Mouse (Mus musculus): ENCODE data around the gene Rmi1. TPM values are rescaled to one million over a fixed set of nuclear protein-coding genes. Genes with fewer than 3 reads are reported as not detected.
"Not testable (repeated sequence)": the region's sequence is repeated elsewhere in the genome, so short reads cannot be mapped to it uniquely, and the experiment has no call there.

Rmi1 gene
- polyA plus RNA-seq (2014; fragmentation: Nextera tagmentation; extraction: Ambion mirVana) = 32.6 and 32.9 TPM in 2 replicates

GRCm38 (mm10) chr13:58402003-58402743, at the start of gene Rmi1:
Rmi1 (plus strand) TSS chr13:58402248.
- Histone ChIP-seq H3K27ac (ENCODE audit: low read depth, low read length) (peak within 1 kb of the TSS; percentile 97), H3K36me3 (ENCODE audit: control insufficient read depth, insufficient read depth, low read length) (peaks cover 12% of the 10 kb centered on the region), H3K4me2 (peak within 1 kb of the TSS; percentile 81), H3K27me3 (replicated peaks; ENCODE audit: control insufficient read depth, insufficient read depth, low read length) (no peaks in the 10 kb centered on the region), H3K4me1 (replicated peaks; ENCODE audit: control insufficient read depth, insufficient read depth, low read length) (peaks cover 10% of the 10 kb centered on the region), H3K9me3 (ENCODE audit: control insufficient read depth, low read length) (no peaks in the 10 kb centered on the region), H3K9ac (ENCODE audit: low read depth, low read length) (peak within 1 kb of the TSS; percentile 100), H3K4me3 (ENCODE audit: low read depth, low read length) (peak within 1 kb of the TSS; percentile 100)
- under 1% methylated on average over 90 of the region's 91 CpGs for WGBS
- ATAC-seq (replicated peaks; ENCODE audit: low FRiP score) (peak; percentile 92), DNase-seq (ENCODE audit: low spot score) (peak; percentile 97)

- ATAC-seq (replicated peaks; ENCODE audit: low FRiP score) (no peak), DNase-seq (ENCODE audit: low spot score) (no peak)
- no peaks in the 10 kb centered on the region for H3K4me1 ChIP-seq (replicated peaks; ENCODE audit: control insufficient read depth, insufficient read depth, low read length)
- no peak overlapping the region for H3K4me2 ChIP-seq
- no peak overlapping the region for H3K9ac ChIP-seq (ENCODE audit: low read depth, low read length)
- H3K27ac ChIP-seq (ENCODE audit: low read depth, low read length) = no peak overlapping the region
- H3K27me3 ChIP-seq (replicated peaks; ENCODE audit: control insufficient read depth, insufficient read depth, low read length) = peaks cover 3% of the 10 kb centered on the region; the same call in 1 of the 2 replicates
- no peaks in the 10 kb centered on the region for H3K9me3 ChIP-seq (ENCODE audit: control insufficient read depth, low read length)
- H3K4me3 ChIP-seq (ENCODE audit: low read depth, low read length) = no peak overlapping the region
- H3K36me3 ChIP-seq (ENCODE audit: control insufficient read depth, insufficient read depth, low read length) = no peaks in the 10 kb centered on the region
These were observed 49.1 kb upstream of the Rmi1 start for GRCm38 (mm10) chr13:58352996-58353395.

- Histone ChIP-seq H3K9me3 (ENCODE audit: control insufficient read depth, low read length) (0 out of 2 replicates have a peak, but pooled peaks cover 2% of the 10 kb centered on the region), H3K4me2 (peak within 1 kb of the TSS; percentile 99), H3K27me3 (replicated peaks; ENCODE audit: control insufficient read depth, insufficient read depth, low read length) (0 out of 2 replicates have a peak, but pooled peaks cover 3% of the 10 kb centered on the region), H3K9ac (ENCODE audit: low read depth, low read length) (peak within 1 kb of the TSS; percentile 64), H3K4me1 (replicated peaks; ENCODE audit: control insufficient read depth, insufficient read depth, low read length) (no peaks in the 10 kb centered on the region), H3K27ac (ENCODE audit: low read depth, low read length) (no peak within 1 kb of the TSS; the same call in 1 of the 2 replicates), H3K36me3 (ENCODE audit: control insufficient read depth, insufficient read depth, low read length) (no peaks in the 10 kb centered on the region), H3K4me3 (ENCODE audit: low read depth, low read length) (peak within 1 kb of the TSS; percentile 74)
- ATAC-seq (replicated peaks; ENCODE audit: low FRiP score) (peak; percentile 100), DNase-seq (ENCODE audit: low spot score) (peak; percentile 91)
- under 1% methylated on average over 75 of the region's 85 CpGs for WGBS
These were observed 43.3 kb upstream of the Rmi1 start, which contains the start of gene Kif27 for GRCm38 (mm10) chr13:58358629-58359303. Kif27 (minus strand) TSS chr13:58359122.

- WGBS = 10% methylated on average over 7 of the region's 7 CpGs
- no peak overlapping the region for H3K9ac ChIP-seq (ENCODE audit: low read depth, low read length)
These were observed 42.8 kb upstream of the Rmi1 start for GRCm38 (mm10) chr13:58359304-58359653.

DNA sequence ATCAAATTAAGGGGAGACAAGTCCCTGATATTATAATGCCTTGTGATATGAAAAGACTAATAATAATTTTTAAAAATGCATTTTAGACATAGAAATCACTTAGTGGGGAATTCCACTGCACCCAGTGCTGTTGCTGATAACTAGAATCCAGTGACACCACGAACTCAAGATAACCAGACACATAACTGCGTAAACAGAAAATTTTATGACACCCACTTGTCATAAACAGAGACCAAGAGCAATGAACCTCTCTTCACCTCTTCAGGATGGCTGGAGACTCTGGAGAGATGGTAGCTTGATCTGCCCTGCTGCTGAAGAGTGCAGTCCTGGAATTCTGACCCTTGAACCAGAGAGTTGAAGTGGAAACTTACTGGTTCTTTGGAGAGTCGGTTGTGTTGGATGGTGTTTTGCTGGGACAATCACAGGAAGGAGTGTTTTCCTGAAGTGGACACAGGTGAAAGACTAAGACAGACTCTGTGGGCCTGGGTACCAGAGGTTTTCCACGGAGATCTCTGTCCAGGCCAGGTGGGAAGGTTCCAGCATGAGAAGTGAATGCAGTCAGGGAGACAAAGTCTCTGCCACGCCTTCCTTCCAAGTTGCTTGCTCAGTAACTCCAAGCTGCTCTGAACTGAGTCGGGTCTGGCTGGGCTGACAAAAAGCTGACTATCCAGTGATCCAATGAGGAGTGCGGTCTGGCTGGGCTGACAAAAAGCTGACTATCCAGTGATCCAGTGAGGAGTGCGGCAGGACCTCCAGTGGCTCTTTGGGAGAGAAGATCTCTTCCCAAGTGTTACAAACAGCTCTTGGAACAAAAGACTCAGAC, 37.5 kb upstream of the Rmi1 start:
- ATAC-seq (replicated peaks; ENCODE audit: low FRiP score) = no peak
- no peaks in the 10 kb centered on the region for H3K27me3 ChIP-seq (replicated peaks; ENCODE audit: control insufficient read depth, insufficient read depth, low read length)
- H3K9me3 ChIP-seq (ENCODE audit: control insufficient read depth, low read length) = 0 out of 2 replicates have a peak, but pooled peaks cover 2% of the 10 kb centered on the region
- peak; percentile 28 for DNase-seq (ENCODE audit: low spot score)
- WGBS = 68% methylated on average over 8 of the region's 8 CpGs
- H3K4me2 ChIP-seq = no peak overlapping the region
- H3K9ac ChIP-seq (ENCODE audit: low read depth, low read length) = no peak overlapping the region
- no peak overlapping the region for H3K27ac ChIP-seq (ENCODE audit: low read depth, low read length)
- no peaks in the 10 kb centered on the region for H3K36me3 ChIP-seq (ENCODE audit: control insufficient read depth, insufficient read depth, low read length)
- H3K4me3 ChIP-seq (ENCODE audit: low read depth, low read length) = no peak overlapping the region
- 0 out of 2 replicates have a peak, but pooled peaks cover 2% of the 10 kb centered on the region for H3K4me1 ChIP-seq (replicated peaks; ENCODE audit: control insufficient read depth, insufficient read depth, low read length)

More at GRCm38 (mm10) chr13:58359304-58359653, 42.8 kb upstream of the Rmi1 start:
- no peaks in the 10 kb centered on the region for H3K36me3 ChIP-seq (ENCODE audit: control insufficient read depth, insufficient read depth, low read length)
- ATAC-seq (replicated peaks; ENCODE audit: low FRiP score) = peak; percentile 60; the same call in 1 of the 2 replicates
- H3K4me3 ChIP-seq (ENCODE audit: low read depth, low read length) = peak overlapping the region; percentile 74
- peak overlapping the region; percentile 99 for H3K4me2 ChIP-seq
- H3K9me3 ChIP-seq (ENCODE audit: control insufficient read depth, low read length) = 0 out of 2 replicates have a peak, but pooled peaks cover 2% of the 10 kb centered on the region
- 0 out of 2 replicates have a peak, but pooled peaks cover 3% of the 10 kb centered on the region for H3K27me3 ChIP-seq (replicated peaks; ENCODE audit: control insufficient read depth, insufficient read depth, low read length)
- no peak overlapping the region; the same call in 1 of the 2 replicates for H3K27ac ChIP-seq (ENCODE audit: low read depth, low read length)
- no peak for DNase-seq (ENCODE audit: low spot score)
- no peaks in the 10 kb centered on the region for H3K4me1 ChIP-seq (replicated peaks; ENCODE audit: control insufficient read depth, insufficient read depth, low read length)

GRCm38 (mm10) chr13:58365179-58365578, 36.9 kb upstream of the Rmi1 start:
- not testable (repeated sequence) for ATAC-seq (replicated peaks; ENCODE audit: low FRiP score); H3K27me3 ChIP-seq (replicated peaks; ENCODE audit: control insufficient read depth, insufficient read depth, low read length); DNase-seq (ENCODE audit: low spot score); H3K9ac ChIP-seq (ENCODE audit: low read depth, low read length); H3K9me3 ChIP-seq (ENCODE audit: control insufficient read depth, low read length); H3K36me3 ChIP-seq (ENCODE audit: control insufficient read depth, insufficient read depth, low read length); H3K4me2 ChIP-seq; H3K4me1 ChIP-seq (replicated peaks; ENCODE audit: control insufficient read depth, insufficient read depth, low read length); H3K27ac ChIP-seq (ENCODE audit: low read depth, low read length); H3K4me3 ChIP-seq (ENCODE audit: low read depth, low read length)
- WGBS = 77% methylated on average over 8 of the region's 8 CpGs

- no peak overlapping the region for H3K4me2 ChIP-seq
- DNase-seq (ENCODE audit: low spot score) (peak; percentile 3), ATAC-seq (replicated peaks; ENCODE audit: low FRiP score) (no peak)
- H3K4me1 ChIP-seq (replicated peaks; ENCODE audit: control insufficient read depth, insufficient read depth, low read length) = 0 out of 2 replicates have a peak, but pooled peaks cover 2% of the 10 kb centered on the region
- no peaks in the 10 kb centered on the region for H3K36me3 ChIP-seq (ENCODE audit: control insufficient read depth, insufficient read depth, low read length)
- no peak overlapping the region for H3K9ac ChIP-seq (ENCODE audit: low read depth, low read length)
- no peak overlapping the region for H3K4me3 ChIP-seq (ENCODE audit: low read depth, low read length)
- no peaks in the 10 kb centered on the region for H3K27me3 ChIP-seq (replicated peaks; ENCODE audit: control insufficient read depth, insufficient read depth, low read length)
- WGBS = 83% methylated on average over 3 of the region's 3 CpGs
- 0 out of 2 replicates have a peak, but pooled peaks cover 2% of the 10 kb centered on the region for H3K9me3 ChIP-seq (ENCODE audit: control insufficient read depth, low read length)
- no peak overlapping the region for H3K27ac ChIP-seq (ENCODE audit: low read depth, low read length)
These were observed 35.7 kb upstream of the Rmi1 start for GRCm38 (mm10) chr13:58366373-58366772.

- no peak for DNase-seq (ENCODE audit: low spot score)
- H3K36me3 ChIP-seq (ENCODE audit: control insufficient read depth, insufficient read depth, low read length) = no peaks in the 10 kb centered on the region
- no peak for ATAC-seq (replicated peaks; ENCODE audit: low FRiP score)
- H3K4me1 ChIP-seq (replicated peaks; ENCODE audit: control insufficient read depth, insufficient read depth, low read length) = 0 out of 2 replicates have a peak, but pooled peaks cover 2% of the 10 kb centered on the region
- no peak overlapping the region for H3K27ac ChIP-seq (ENCODE audit: low read depth, low read length)
- WGBS = 63% methylated on average over 1 of the region's 1 CpGs
- H3K4me2 ChIP-seq = no peak overlapping the region
- H3K4me3 ChIP-seq (ENCODE audit: low read depth, low read length) = no peak overlapping the region
- H3K9me3 ChIP-seq (ENCODE audit: control insufficient read depth, low read length) = no peaks in the 10 kb centered on the region
- H3K9ac ChIP-seq (ENCODE audit: low read depth, low read length) = no peak overlapping the region
- no peaks in the 10 kb centered on the region for H3K27me3 ChIP-seq (replicated peaks; ENCODE audit: control insufficient read depth, insufficient read depth, low read length)
These were observed 34.4 kb upstream of the Rmi1 start for GRCm38 (mm10) chr13:58367641-58368040.

All from liver, embryonic 11.5 days (tissue).